Mouse (Mus musculus) embryonic fibroblast, embryonic 13.5 days (primary cell): Measurements from ENCODE around the gene Scfd2.

Experiments
- CTCF ChIP-seq: IDR thresholded peaks from 2 replicates; pipeline ENCODE4 v1.5.1; 2011; ENCODE audit warnings: mild to moderate bottlenecking, control low read depth, low read length, moderate library complexity, borderline replicate concordance; ENCODE audit not compliant: insufficient read depth
- POLR2A ChIP-seq: IDR thresholded peaks from 2 replicates; pipeline ENCODE4 v1.6.1; 2011; ENCODE audit warnings: low read depth, mild to moderate bottlenecking, control low read depth, low read length, moderate library complexity

- TF ChIP-seq POLR2A: no peak
- no peak for TF ChIP-seq CTCF
Measured at GRCm38 (mm10) chr5:74302331-74302730, 229.2 kb downstream of the Scfd2 start.
